17 mouse cellular contexts compared by ENCODE assay signal in the genomic region with DNA sequence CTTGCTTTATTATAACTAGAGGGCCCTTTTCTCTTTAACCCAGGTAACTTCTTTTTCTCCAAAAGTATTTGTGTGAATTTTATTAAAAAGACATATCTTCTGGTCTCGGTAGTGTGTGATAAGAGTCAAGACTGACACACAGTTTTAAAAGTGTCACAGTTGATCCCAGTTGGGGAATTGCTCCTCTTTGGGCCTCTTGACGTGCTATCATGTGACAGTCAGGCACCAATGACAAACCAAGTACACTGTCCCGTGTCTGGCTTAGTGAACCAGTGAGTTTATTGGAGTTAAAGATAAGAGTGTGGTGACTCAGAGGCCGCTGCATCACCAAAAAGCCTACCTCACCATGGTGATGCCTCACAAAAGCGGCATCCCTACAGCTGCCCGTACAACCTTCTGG. TPM values are rescaled to one million over a fixed set of nuclear protein-coding genes. Genes with fewer than 3 reads are reported as not detected.
DNase-seq lines count a peak whose midpoint lies in the region; ATAC-seq lines count a peak whose summit lies in the region.
"Had no signal": no experiment of that assay in that cellular context is flagged by ENCODE, and none has a peak within 500 bp of the region (broad histone marks: within the 10 kb centered on the region; RNA-seq: fewer than 3 reads in every experiment).

No protein-coding gene starts in this region.

- intact Hi-C loops in left cerebral cortex, postnatal 4 days (cut with DNase I), result no loop called here

- peaks cover 20% of the 10 kb centered on the region for H3K4me1 ChIP-seq in heart, embryonic 12.5 days (replicated peaks)

- peak; percentile 62; the same call in 1 of the 2 replicates for ATAC-seq in heart, embryonic 12.5 days (ENCODE audit: insufficient number of reproducible peaks, low FRiP score)
- no peak for ATAC-seq in monocyte, adult 5-6 weeks (replicated peaks; ENCODE audit: insufficient number of reproducible peaks, low FRiP score, low TSS enrichment, poor library complexity, severe bottlenecking)
- ATAC-seq: forebrain, embryonic 14.5 days; hindbrain, embryonic 16.5 days had no signal

- no peaks in the 10 kb centered on the region for H3K9me3 ChIP-seq in heart, embryonic 12.5 days (replicated peaks)
- H3K9me3 ChIP-seq: heart, embryonic 13.5 days had no signal

- no peak overlapping the region for H3K4me2 ChIP-seq in heart, embryonic 12.5 days
- H3K4me2 ChIP-seq: heart, embryonic 13.5 days had no signal

- H3K9ac ChIP-seq in heart, embryonic 12.5 days, result no peak overlapping the region
- H3K9ac ChIP-seq: heart, embryonic 13.5 days had no signal

- no peak overlapping the region for H3K27ac ChIP-seq in heart, embryonic 12.5 days (ENCODE audit: poor library complexity, severe bottlenecking)
- H3K27ac ChIP-seq in macrophage, result 0 out of 2 replicates have a peak overlapping the region, but pooled peaks have one; percentile 30
- H3K27ac ChIP-seq: heart, embryonic 13.5 days had no signal

- no peaks in the 10 kb centered on the region for H3K27me3 ChIP-seq in heart, embryonic 12.5 days (replicated peaks)
- H3K27me3 ChIP-seq: heart, embryonic 13.5 days had no signal

- H3K36me3 ChIP-seq in heart, embryonic 12.5 days, result peaks cover 3% of the 10 kb centered on the region; the same call in 1 of the 2 replicates
- no peaks in the 10 kb centered on the region for H3K36me3 ChIP-seq in macrophage (ENCODE audit: inconsistent target)

- H3K4me3 ChIP-seq in heart, embryonic 12.5 days, result no peak overlapping the region
- no peak overlapping the region for H3K4me3 ChIP-seq in macrophage (ENCODE audit: inconsistent target)
- H3K4me3 ChIP-seq: heart, embryonic 13.5 days had no signal

- no peaks in the 10 kb centered on the region for H3K79me2 ChIP-seq in macrophage (ENCODE audit: inconsistent target)

- DNase-seq in heart, adult 18-20 months, result no peak
- DNase-seq in MN1 (ENCODE audit: low spot score) (peak; percentile 53), liver (peak; percentile 77)
- no peak for DNase-seq in lung, postnatal 10 days
- no peak for DNase-seq in left cerebral cortex, postnatal 4 days
- DNase-seq: adrenal gland, postnatal 25 days; cerebellum, postnatal 25 days; heart, postnatal 4 days; kidney, adult 2 months; kidney, postnatal 36 days; lung, adult 2 months had no signal

- WGBS in heart, embryonic 12.5 days, result 50% methylated on average over 6 of the region's 6 CpGs
- WGBS in macrophage (ENCODE audit: missing documents), result 100% methylated on average over 5 of the region's 6 CpGs

RNA-seq across cellular contexts. Expression of gene Nmrk1, which starts 12.3 kb away (rescaled TPM):
- 5.7 and 6.3 TPM in 2 replicates for polyA plus RNA-seq in heart, embryonic 12.5 days (2016; fragmentation: Nextera tagmentation; extraction: Ambion mirVana)
- 1 to 10 TPM; 2.9 to 3.4 TPM for total RNA-seq in heart, adult 18-20 months (2021)
- 100 to 1,000 TPM in 4 of 26 experiments, 10 to 100 TPM in 22; 13.6 to 128 (median 43.0) TPM for total RNA-seq in macrophage (2018; cell fraction: chromatin; rRNA removed)
- total RNA-seq in macrophage (2018; cell fraction: cytosol; rRNA removed), result 10 to 100 TPM in 18 of 26 experiments, 1 to 10 TPM in 8; 5.3 to 26.5 (median 12.8) TPM
- 100 to 1,000 TPM in 1 of 26 experiments, 10 to 100 TPM in 25; 11.7 to 114 (median 31.0) TPM for total RNA-seq in macrophage (2018; cell fraction: nucleus; rRNA removed)
- 16.2 to 41.4 TPM (median 17.9 TPM) in 3 replicates for polyA plus RNA-seq in macrophage (2018)
- total RNA-seq in monocyte, adult 5-6 weeks (2017), result 7.0 to 19.9 TPM (median 7.7 TPM) in 3 replicates
- total RNA-seq in left cerebral cortex, postnatal 4 days (2021), result 1 to 10 TPM; 3.2 to 5.1 TPM

RNA-seq across cellular contexts. Expression of gene Ostf1, which starts 12.5 kb away (rescaled TPM):
- polyA plus RNA-seq in heart, embryonic 12.5 days (2016; fragmentation: Nextera tagmentation; extraction: Ambion mirVana), result 59.5 and 60.4 TPM in 2 replicates
- 10 to 100 TPM; 34.3 to 36.7 TPM for total RNA-seq in heart, adult 18-20 months (2021)
- total RNA-seq in macrophage (2018; cell fraction: chromatin; rRNA removed), result 100 to 1,000 TPM in 20 of 26 experiments, 10 to 100 TPM in 6; 48.7 to 282 (median 168) TPM
- total RNA-seq in macrophage (2018; cell fraction: cytosol; rRNA removed), result 100 to 1,000 TPM; 397 to 624 (median 488) TPM
- 100 to 1,000 TPM in 24 of 26 experiments, 10 to 100 TPM in 2; 89.5 to 224 (median 144) TPM for total RNA-seq in macrophage (2018; cell fraction: nucleus; rRNA removed)
- 515 to 693 TPM (median 583 TPM) in 3 replicates for polyA plus RNA-seq in macrophage (2018)
- 458 to 713 TPM (median 609 TPM) in 3 replicates for total RNA-seq in monocyte, adult 5-6 weeks (2017)
- total RNA-seq in left cerebral cortex, postnatal 4 days (2021), result 10 to 100 TPM; 19.3 to 21.1 TPM

RNA-seq across cellular contexts. Expression of gene Carnmt1, which starts 26.5 kb away (rescaled TPM):
- polyA plus RNA-seq in heart, embryonic 12.5 days (2016; fragmentation: Nextera tagmentation; extraction: Ambion mirVana), result 32.3 and 34.9 TPM in 2 replicates
- total RNA-seq in heart, adult 18-20 months (2021), result 10 to 100 TPM; 37.7 to 38.9 TPM
- total RNA-seq in macrophage (2018; cell fraction: chromatin; rRNA removed), result 10 to 100 TPM in 11 of 26 experiments, 1 to 10 TPM in 15; 1.2 to 24.0 (median 7.4) TPM
- total RNA-seq in macrophage (2018; cell fraction: cytosol; rRNA removed), result 10 to 100 TPM; 10.2 to 24.7 (median 14.6) TPM
- total RNA-seq in macrophage (2018; cell fraction: nucleus; rRNA removed), result 10 to 100 TPM in 12 of 26 experiments, 1 to 10 TPM in 14; 5.0 to 28.0 (median 9.5) TPM
- 11.1 to 21.8 TPM (median 21.2 TPM) in 3 replicates for polyA plus RNA-seq in macrophage (2018)
- 6.6 to 20.4 TPM (median 15.4 TPM) in 3 replicates for total RNA-seq in monocyte, adult 5-6 weeks (2017)
- total RNA-seq in left cerebral cortex, postnatal 4 days (2021), result 10 to 100 TPM; 10.4 to 13.0 TPM

Comparison
In these comparisons a context has a peak if more than half of its experiments do, and no peak if none do; other contexts are left out.
1. DNase-seq: peak in MN1 (single experiment) and liver (single experiment); none in heart, adult 18-20 months (0 of 2), lung, postnatal 10 days (single experiment) and left cerebral cortex, postnatal 4 days (single experiment).
2. RNA of gene Ostf1, which starts 12.5 kb away (total RNA-seq): 458 to 713 TPM in monocyte, adult 5-6 weeks; 34.3 to 36.7 TPM in heart, adult 18-20 months and 19.3 to 21.1 TPM in left cerebral cortex, postnatal 4 days; every median in the first group is over 10 times any median in the second.